Mouse (Mus musculus) erythroblast, embryonic 14.5 days (primary cell): Measurements from ENCODE around the gene Sun1.

Experiments
- GATA1 ChIP-seq: IDR thresholded peaks from 2 replicates; pipeline ENCODE4 v1.6.1; 2012; ENCODE audit warnings: low read length, inconsistent platforms, mixed read lengths
- TAL1 ChIP-seq: IDR thresholded peaks from 3 replicates; pipeline ENCODE4 v1.6.1; 2012; ENCODE audit warnings: low read length, inconsistent platforms, mixed read lengths

DNA sequence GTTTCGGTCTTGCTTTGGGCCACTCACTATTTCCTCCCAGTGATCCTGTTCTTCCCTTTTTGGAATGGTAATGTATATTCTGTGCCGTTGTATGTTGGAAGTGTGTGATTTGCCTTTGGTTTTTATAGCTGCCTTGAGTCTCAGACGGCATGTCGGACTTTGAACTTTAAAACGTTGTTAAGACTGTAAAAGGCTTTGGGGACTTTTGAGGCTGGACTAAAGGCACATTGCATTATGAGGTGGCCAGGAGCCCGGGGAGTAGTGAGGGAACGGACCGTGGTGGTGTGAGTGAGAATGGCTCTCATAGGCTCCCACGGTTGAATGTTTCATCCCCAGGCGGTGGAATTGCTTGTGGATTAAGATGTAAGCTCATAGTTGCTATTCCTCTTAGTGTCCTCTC lies 96.7 kb downstream of the Sun1 start:
- TF ChIP-seq GATA1 (no peak), TAL1 (no peak)
